ENCODE assay signal across 15 mouse cellular contexts in genomic region chr17:44702506-44703298, GRCm38 (mm10).
A peak's percentile ranks its signal among the peaks of the same experiment; 100 is the strongest.
DNase-seq lines count a peak whose midpoint lies in the region; ATAC-seq and TF ChIP-seq lines count a peak whose summit lies in the region.
"Had no signal": no experiment of that assay in that cellular context is flagged by ENCODE, and none has a peak within 500 bp of the region (broad histone marks: within the 10 kb centered on the region; RNA-seq: fewer than 3 reads in every experiment).

No protein-coding gene starts in this region.

- H3K9ac ChIP-seq in forebrain, postnatal 0 days, result no peak overlapping the region
- H3K9ac ChIP-seq in forebrain, embryonic 11.5 days (ENCODE audit: low read length), result no peak overlapping the region
- H3K9ac ChIP-seq: heart, embryonic 13.5 days; hindbrain, embryonic 13.5 days; midbrain, embryonic 13.5 days had no signal

- intact Hi-C loops in left cerebral cortex, postnatal 10 days (cut with DNase I), result no loop called here

- no peak overlapping the region for H3K4me3 ChIP-seq in forebrain, postnatal 0 days (ENCODE audit: low read depth, low read length)
- H3K4me3 ChIP-seq in forebrain, embryonic 11.5 days (ENCODE audit: low read depth, low read length), result no peak overlapping the region
- H3K4me3 ChIP-seq: heart, embryonic 13.5 days; hindbrain, embryonic 13.5 days; midbrain, embryonic 13.5 days had no signal

- no peaks in the 10 kb centered on the region for H3K4me1 ChIP-seq in forebrain, postnatal 0 days (ENCODE audit: insufficient read depth)
- H3K4me1 ChIP-seq in forebrain, embryonic 11.5 days (replicated peaks; ENCODE audit: control insufficient read depth, insufficient read depth, low read length), result no peaks in the 10 kb centered on the region
- H3K4me1 ChIP-seq: hindbrain, embryonic 13.5 days; midbrain, embryonic 13.5 days had no signal

- H3K36me3 ChIP-seq in forebrain, postnatal 0 days (ENCODE audit: insufficient read depth), result no peaks in the 10 kb centered on the region
- no peaks in the 10 kb centered on the region for H3K36me3 ChIP-seq in forebrain, embryonic 11.5 days (ENCODE audit: control insufficient read depth, insufficient read depth, low read length)
- H3K36me3 ChIP-seq: heart, embryonic 13.5 days; hindbrain, embryonic 13.5 days; midbrain, embryonic 13.5 days had no signal

- H3K27me3 ChIP-seq in forebrain, postnatal 0 days (ENCODE audit: insufficient read depth, low read length), result no peaks in the 10 kb centered on the region
- H3K27me3 ChIP-seq in forebrain, embryonic 11.5 days (ENCODE audit: control insufficient read depth, insufficient read depth, low read length), result no peaks in the 10 kb centered on the region
- H3K27me3 ChIP-seq: heart, embryonic 13.5 days; hindbrain, embryonic 13.5 days; midbrain, embryonic 13.5 days had no signal

- 51% methylated on average over 14 of the region's 14 CpGs for WGBS in forebrain, postnatal 0 days
- WGBS in forebrain, embryonic 11.5 days, result 55% methylated on average over 14 of the region's 14 CpGs

- no peak overlapping the region for H3K27ac ChIP-seq in forebrain, postnatal 0 days (ENCODE audit: low read depth, low read length)
- H3K27ac ChIP-seq in forebrain, embryonic 11.5 days (ENCODE audit: low read depth, low read length), result no peak overlapping the region
- H3K27ac ChIP-seq: heart, embryonic 13.5 days; hindbrain, embryonic 13.5 days; midbrain, embryonic 13.5 days had no signal

- no peaks in the 10 kb centered on the region for H3K9me3 ChIP-seq in forebrain, postnatal 0 days (ENCODE audit: low read length)
- H3K9me3 ChIP-seq in forebrain, embryonic 11.5 days (ENCODE audit: control insufficient read depth, low read length), result no peaks in the 10 kb centered on the region
- H3K9me3 ChIP-seq: heart, embryonic 13.5 days; hindbrain, embryonic 13.5 days; midbrain, embryonic 13.5 days had no signal

- no peak for ATAC-seq in forebrain, postnatal 0 days
- no peak for ATAC-seq in forebrain, embryonic 11.5 days (replicated peaks; ENCODE audit: low FRiP score)
- ATAC-seq in granulocyte monocyte progenitor cell, adult 5-6 weeks (replicated peaks; ENCODE audit: poor library complexity, severe bottlenecking), result peak; percentile 45
- ATAC-seq: midbrain, embryonic 13.5 days had no signal

- H3K4me2 ChIP-seq in forebrain, postnatal 0 days (ENCODE audit: low read depth), result no peak overlapping the region
- no peak overlapping the region for H3K4me2 ChIP-seq in forebrain, embryonic 11.5 days (ENCODE audit: low read depth, low read length, severe bottlenecking)
- H3K4me2 ChIP-seq: heart, embryonic 13.5 days; hindbrain, embryonic 13.5 days; midbrain, embryonic 13.5 days had no signal

- DNase-seq in forebrain, postnatal 0 days, result peak; percentile 3
- DNase-seq in forebrain, embryonic 11.5 days (ENCODE audit: low spot score), result no peak
- peak; percentile 9 to 26 for DNase-seq in CD8-positive naive resting alpha-beta T cell, adult 2 months (ENCODE audit: low read depth in 2 of 2, low spot score in 2 of 2)
- DNase-seq in thymus, postnatal 0 days (ENCODE audit: low spot score), result peak; percentile 52
- DNase-seq in ovary, postnatal 36 days (ENCODE audit: low spot score), result no peak
- DNase-seq in layer of hippocampus, adult 18-20 months (ENCODE audit: low spot score in 2 of 2), result no peak
- DNase-seq in left cerebral cortex, postnatal 10 days (ENCODE audit: extremely low spot score in 1 of 2, low spot score in 2 of 2), result no peak
- DNase-seq: cerebellum, adult 11 months; embryo, embryonic 11 days; layer of hippocampus, postnatal 36 days; liver had no signal

- TF ChIP-seq CTCF in forebrain, postnatal 0 days (IDR thresholded peaks at IDR 0.05; ENCODE audit: low read depth), result no peak

Comparison
In these comparisons a context has a peak if more than half of its experiments do, and no peak if none do; other contexts are left out.
1. DNase-seq: peak in forebrain, postnatal 0 days (single experiment), CD8-positive naive resting alpha-beta T cell, adult 2 months (2 of 2) and thymus, postnatal 0 days (single experiment); none in forebrain, embryonic 11.5 days (single experiment), ovary, postnatal 36 days (single experiment), layer of hippocampus, adult 18-20 months (0 of 2) and left cerebral cortex, postnatal 10 days (0 of 2).